Comparison of ENCODE assay signal across 8 mouse cellular contexts in genomic region chr9:106428719-106429220, GRCm38 (mm10). TPM values are rescaled to one million over a fixed set of nuclear protein-coding genes. Genes with fewer than 3 reads are reported as not detected.
DNase-seq lines count a peak whose midpoint lies in the region; ATAC-seq and TF ChIP-seq lines count a peak whose summit lies in the region.

No protein-coding gene starts in this region.

- H3K27me3 ChIP-seq in embryonic facial prominence, embryonic 10.5 days (replicated peaks; ENCODE audit: low read depth, poor library complexity, severe bottlenecking), result no peaks in the 10 kb centered on the region
- H3K27me3 ChIP-seq in intestine, embryonic 14.5 days (replicated peaks; ENCODE audit: control insufficient read depth, insufficient read depth, low read length), result no peaks in the 10 kb centered on the region
- H3K27me3 ChIP-seq in midbrain, postnatal 0 days (ENCODE audit: insufficient read depth, low read length), result no peaks in the 10 kb centered on the region

- TF ChIP-seq POLR2A in lung, adult 2 months (IDR thresholded peaks at IDR 0.05; ENCODE audit: borderline replicate concordance, extremely low read depth, low read depth, low read length), result no peak

- peak overlapping the region; percentile 61 for H3K9ac ChIP-seq in intestine, embryonic 14.5 days (ENCODE audit: low read length)
- H3K9ac ChIP-seq in midbrain, postnatal 0 days (replicated peaks; ENCODE audit: low read length, poor library complexity, severe bottlenecking), result peak overlapping the region; percentile 59

- peaks cover 36% of the 10 kb centered on the region for H3K36me3 ChIP-seq in embryonic facial prominence, embryonic 10.5 days (replicated peaks)
- peaks cover 33% of the 10 kb centered on the region for H3K36me3 ChIP-seq in intestine, embryonic 14.5 days (ENCODE audit: control insufficient read depth, insufficient read depth, low read length)
- peaks cover 20% of the 10 kb centered on the region for H3K36me3 ChIP-seq in midbrain, postnatal 0 days (ENCODE audit: insufficient read depth, low read length)

- H3K4me2 ChIP-seq in intestine, embryonic 14.5 days (ENCODE audit: low read length), result peak overlapping the region; percentile 77
- peak overlapping the region; percentile 68 for H3K4me2 ChIP-seq in midbrain, postnatal 0 days (ENCODE audit: low read depth, low read length, poor library complexity, severe bottlenecking)

- peaks cover 8% of the 10 kb centered on the region for H3K4me1 ChIP-seq in lung, adult 2 months (ENCODE audit: control insufficient read depth, insufficient read depth, low read length)
- peaks cover 22% of the 10 kb centered on the region for H3K4me1 ChIP-seq in embryonic facial prominence, embryonic 10.5 days
- H3K4me1 ChIP-seq in intestine, embryonic 14.5 days (replicated peaks; ENCODE audit: control insufficient read depth, insufficient read depth, low read length), result peaks cover 9% of the 10 kb centered on the region; the same call in 1 of the 2 replicates
- H3K4me1 ChIP-seq in midbrain, postnatal 0 days (ENCODE audit: insufficient read depth, low read length), result no peaks in the 10 kb centered on the region

- peak; percentile 63 for ATAC-seq in intestine, embryonic 14.5 days (replicated peaks; ENCODE audit: low FRiP score, low TSS enrichment, low read depth)
- peak; percentile 72 for ATAC-seq in midbrain, postnatal 0 days (ENCODE audit: low FRiP score)

- DNase-seq in lung, adult 2 months, result no peak
- no peak for DNase-seq in lung, postnatal 10 days
- DNase-seq in embryonic facial prominence, embryonic 10.5 days (ENCODE audit: low spot score), result no peak
- no peak for DNase-seq in intestine, embryonic 14.5 days (ENCODE audit: low spot score)
- peak; percentile 54 for DNase-seq in midbrain, postnatal 0 days (ENCODE audit: low spot score)
- no peak for DNase-seq in adrenal gland, postnatal 4 days (ENCODE audit: low spot score in 2 of 2)
- DNase-seq in layer of hippocampus, postnatal 14 days (ENCODE audit: low spot score in 2 of 2), result no peak
- no peak for DNase-seq in layer of hippocampus, postnatal 25 days (ENCODE audit: extremely low spot score in 1 of 2, low spot score in 1 of 2)

- TF ChIP-seq CTCF in lung, adult 2 months (IDR thresholded peaks at IDR 0.05; ENCODE audit: insufficient read depth, low read length), result no peak
- peak; percentile 32 for TF ChIP-seq CTCF in midbrain, postnatal 0 days (IDR thresholded peaks at IDR 0.05)

- no peaks in the 10 kb centered on the region for H3K9me3 ChIP-seq in embryonic facial prominence, embryonic 10.5 days
- H3K9me3 ChIP-seq in intestine, embryonic 14.5 days (ENCODE audit: control insufficient read depth, low read length), result no peaks in the 10 kb centered on the region
- no peaks in the 10 kb centered on the region for H3K9me3 ChIP-seq in midbrain, postnatal 0 days (ENCODE audit: low read length)

- WGBS in lung, adult 2 months, result 5% methylated on average over 11 of the region's 11 CpGs
- 23% methylated on average over 11 of the region's 11 CpGs for WGBS in embryonic facial prominence, embryonic 10.5 days
- 17% methylated on average over 11 of the region's 11 CpGs for WGBS in intestine, embryonic 14.5 days
- WGBS in midbrain, postnatal 0 days, result 5% methylated on average over 11 of the region's 11 CpGs

- H3K27ac ChIP-seq in embryonic facial prominence, embryonic 10.5 days (replicated peaks), result peak overlapping the region; percentile 98
- H3K27ac ChIP-seq in intestine, embryonic 14.5 days (ENCODE audit: low read depth), result peak overlapping the region; percentile 95
- H3K27ac ChIP-seq in midbrain, postnatal 0 days (ENCODE audit: low read depth, low read length), result peak overlapping the region; percentile 95

- H3K4me3 ChIP-seq in lung, adult 2 months (replicated peaks; ENCODE audit: extremely low read depth, low read depth, low read length), result peak overlapping the region; percentile 85
- H3K4me3 ChIP-seq in embryonic facial prominence, embryonic 10.5 days, result peak overlapping the region; percentile 91
- H3K4me3 ChIP-seq in intestine, embryonic 14.5 days (ENCODE audit: low read depth, low read length), result peak overlapping the region; percentile 97
- H3K4me3 ChIP-seq in midbrain, postnatal 0 days (ENCODE audit: low read depth, low read length), result peak overlapping the region; percentile 64

RNA-seq across cellular contexts. Expression of gene Rpl29, which starts 0.5 kb away (rescaled TPM):
- polyA plus RNA-seq in lung, adult 2 months (2012; rRNA removed), result 288 and 319 TPM in 2 replicates
- 1,047 and 1,078 TPM in 2 replicates for polyA plus RNA-seq in embryonic facial prominence, embryonic 10.5 days (2016; fragmentation: Nextera tagmentation; extraction: Ambion mirVana)
- 1,252 and 1,315 TPM in 2 replicates for polyA plus RNA-seq in intestine, embryonic 14.5 days (2014; fragmentation: Nextera tagmentation; extraction: Ambion mirVana)
- 795 and 936 TPM in 2 replicates for total RNA-seq in midbrain, postnatal 0 days (2014; rRNA removed)
- 645 TPM in 2 replicates for polyA plus RNA-seq in midbrain, postnatal 0 days (2015; fragmentation: Nextera tagmentation; extraction: Ambion mirVana)
- total RNA-seq in adrenal gland, postnatal 4 days (2021), result 100 to 1,000 TPM; 607 to 624 TPM
- 100 to 1,000 TPM; 295 to 325 TPM for total RNA-seq in layer of hippocampus, postnatal 14 days (2021)
- 100 to 1,000 TPM; 262 to 288 TPM for total RNA-seq in layer of hippocampus, postnatal 25 days (2021)

RNA-seq across cellular contexts. Expression of gene Acy1, which starts 9.3 kb away (rescaled TPM):
- 6.5 and 10.0 TPM in 2 replicates for polyA plus RNA-seq in lung, adult 2 months (2012; rRNA removed)
- 43.2 and 46.1 TPM in 2 replicates for polyA plus RNA-seq in embryonic facial prominence, embryonic 10.5 days (2016; fragmentation: Nextera tagmentation; extraction: Ambion mirVana)
- 38.6 and 39.8 TPM in 2 replicates for polyA plus RNA-seq in intestine, embryonic 14.5 days (2014; fragmentation: Nextera tagmentation; extraction: Ambion mirVana)
- 11.4 and 22.6 TPM in 2 replicates for total RNA-seq in midbrain, postnatal 0 days (2014; rRNA removed)
- 13.3 and 17.0 TPM in 2 replicates for polyA plus RNA-seq in midbrain, postnatal 0 days (2015; fragmentation: Nextera tagmentation; extraction: Ambion mirVana)
- 10 to 100 TPM; 23.1 to 23.4 TPM for total RNA-seq in adrenal gland, postnatal 4 days (2021)
- 10 to 100 TPM; 10.3 to 11.5 TPM for total RNA-seq in layer of hippocampus, postnatal 14 days (2021)
- total RNA-seq in layer of hippocampus, postnatal 25 days (2021), result 10 to 100 TPM; 12.6 to 13.1 TPM

RNA-seq across cellular contexts. Expression of gene Abhd14b, which starts 18.5 kb away (rescaled TPM):
- 80.0 and 80.9 TPM in 2 replicates for polyA plus RNA-seq in lung, adult 2 months (2012; rRNA removed)
- 6.0 and 6.4 TPM in 2 replicates for polyA plus RNA-seq in embryonic facial prominence, embryonic 10.5 days (2016; fragmentation: Nextera tagmentation; extraction: Ambion mirVana)
- 25.7 and 27.2 TPM in 2 replicates for polyA plus RNA-seq in intestine, embryonic 14.5 days (2014; fragmentation: Nextera tagmentation; extraction: Ambion mirVana)
- total RNA-seq in midbrain, postnatal 0 days (2014; rRNA removed), result 16.2 and 18.4 TPM in 2 replicates
- 12.6 and 13.8 TPM in 2 replicates for polyA plus RNA-seq in midbrain, postnatal 0 days (2015; fragmentation: Nextera tagmentation; extraction: Ambion mirVana)
- total RNA-seq in adrenal gland, postnatal 4 days (2021), result 10 to 100 TPM; 43.5 to 44.1 TPM
- total RNA-seq in layer of hippocampus, postnatal 14 days (2021), result 10 to 100 TPM in 1 of 2 experiments, 1 to 10 TPM in 1; 9.6 to 12.4 TPM
- total RNA-seq in layer of hippocampus, postnatal 25 days (2021), result 10 to 100 TPM in 1 of 2 experiments, 1 to 10 TPM in 1; 9.9 to 12.6 TPM

RNA-seq across cellular contexts. Expression of gene Abhd14a, which starts 18.7 kb away (rescaled TPM):
- 27.2 and 34.4 TPM in 2 replicates for polyA plus RNA-seq in lung, adult 2 months (2012; rRNA removed)
- polyA plus RNA-seq in embryonic facial prominence, embryonic 10.5 days (2016; fragmentation: Nextera tagmentation; extraction: Ambion mirVana), result 40.1 and 40.4 TPM in 2 replicates
- polyA plus RNA-seq in intestine, embryonic 14.5 days (2014; fragmentation: Nextera tagmentation; extraction: Ambion mirVana), result 55.9 and 58.2 TPM in 2 replicates
- 69.8 and 73.8 TPM in 2 replicates for total RNA-seq in midbrain, postnatal 0 days (2014; rRNA removed)
- 72.3 and 74.5 TPM in 2 replicates for polyA plus RNA-seq in midbrain, postnatal 0 days (2015; fragmentation: Nextera tagmentation; extraction: Ambion mirVana)
- 10 to 100 TPM; 29.8 to 30.2 TPM for total RNA-seq in adrenal gland, postnatal 4 days (2021)
- total RNA-seq in layer of hippocampus, postnatal 14 days (2021), result 10 to 100 TPM; 40.9 to 41.8 TPM
- 10 to 100 TPM; 38.2 to 41.5 TPM for total RNA-seq in layer of hippocampus, postnatal 25 days (2021)

RNA-seq across cellular contexts. Expression of gene Pcbp4, which starts 24.3 kb away (rescaled TPM):
- 68.5 and 70.7 TPM in 2 replicates for polyA plus RNA-seq in lung, adult 2 months (2012; rRNA removed)
- polyA plus RNA-seq in embryonic facial prominence, embryonic 10.5 days (2016; fragmentation: Nextera tagmentation; extraction: Ambion mirVana), result 320 and 346 TPM in 2 replicates
- 55.3 and 73.4 TPM in 2 replicates for polyA plus RNA-seq in intestine, embryonic 14.5 days (2014; fragmentation: Nextera tagmentation; extraction: Ambion mirVana)
- total RNA-seq in midbrain, postnatal 0 days (2014; rRNA removed), result 543 and 647 TPM in 2 replicates
- polyA plus RNA-seq in midbrain, postnatal 0 days (2015; fragmentation: Nextera tagmentation; extraction: Ambion mirVana), result 242 and 248 TPM in 2 replicates
- 10 to 100 TPM; 59.5 to 63.8 TPM for total RNA-seq in adrenal gland, postnatal 4 days (2021)
- total RNA-seq in layer of hippocampus, postnatal 14 days (2021), result 100 to 1,000 TPM; 181 to 195 TPM
- total RNA-seq in layer of hippocampus, postnatal 25 days (2021), result 100 to 1,000 TPM; 178 to 202 TPM
